Mouse (Mus musculus): Measurements from ENCODE around the gene Gfra1. TPM values are rescaled to one million over a fixed set of nuclear protein-coding genes. Genes with fewer than 3 reads are reported as not detected.

Gfra1 gene
- total RNA-seq, 2 experiments from 2014 or later, result 0.76 to 1.5 TPM

DNA sequence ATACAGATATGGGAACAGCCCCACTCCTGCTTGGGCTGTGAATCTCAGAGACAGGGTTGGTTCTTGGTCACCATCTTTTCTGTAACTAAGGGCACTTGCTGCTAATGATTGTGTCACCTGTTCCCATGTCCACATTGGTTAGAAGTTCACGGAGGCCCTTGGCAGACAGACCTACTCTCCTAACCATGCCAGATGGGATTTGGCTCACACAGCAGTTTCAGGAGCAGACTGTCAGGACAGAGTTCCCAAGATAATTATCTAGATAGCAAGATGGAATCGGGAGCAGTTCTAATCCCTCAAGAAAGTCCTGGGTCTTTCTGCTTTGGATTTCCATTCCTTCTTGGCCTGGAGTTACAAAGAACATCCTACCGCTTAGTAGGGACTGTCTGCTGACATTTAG is 199.2 kb downstream of the Gfra1 start:
- no peak for DNase-seq

DNA sequence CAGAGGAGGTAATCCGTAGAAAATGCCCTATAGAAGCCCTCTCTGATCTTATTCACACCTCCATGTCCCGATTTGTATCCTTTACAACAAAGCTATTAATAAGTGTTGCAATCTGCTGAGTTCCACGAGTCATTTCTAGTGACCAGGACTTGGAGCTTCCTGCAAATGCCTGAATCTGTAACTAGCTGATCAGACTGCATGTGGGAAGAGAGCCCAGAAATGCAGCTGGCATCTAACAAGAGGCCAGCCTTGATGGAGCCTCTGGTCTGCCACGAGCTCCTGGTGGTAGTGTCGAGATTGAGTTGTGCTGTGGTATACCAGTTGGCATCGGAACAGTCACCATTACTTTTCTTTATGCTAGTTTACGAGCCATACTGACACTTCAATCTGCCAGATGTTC is 200.3 kb downstream of the Gfra1 start:
- DNase-seq, result no peak

DNA sequence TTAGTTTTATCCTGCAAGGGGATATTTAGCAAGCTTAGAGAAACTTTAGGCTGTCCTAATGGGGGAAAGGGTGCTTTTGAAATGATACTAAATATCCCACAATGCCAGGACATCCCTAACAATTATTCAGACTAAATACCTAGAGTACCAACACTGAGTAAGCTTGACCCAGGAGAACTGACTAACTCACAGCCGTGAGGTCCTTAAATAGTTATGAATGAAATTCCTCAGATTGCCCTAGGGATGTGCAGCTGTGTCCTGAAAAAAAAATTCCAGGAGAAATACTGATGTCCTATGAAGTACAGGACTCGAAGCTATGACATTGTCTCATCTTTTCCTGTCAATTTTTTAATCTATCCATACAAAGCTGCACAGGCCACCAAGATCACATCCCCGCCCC is 201.5 kb downstream of the Gfra1 start:
- no peak for DNase-seq

DNA sequence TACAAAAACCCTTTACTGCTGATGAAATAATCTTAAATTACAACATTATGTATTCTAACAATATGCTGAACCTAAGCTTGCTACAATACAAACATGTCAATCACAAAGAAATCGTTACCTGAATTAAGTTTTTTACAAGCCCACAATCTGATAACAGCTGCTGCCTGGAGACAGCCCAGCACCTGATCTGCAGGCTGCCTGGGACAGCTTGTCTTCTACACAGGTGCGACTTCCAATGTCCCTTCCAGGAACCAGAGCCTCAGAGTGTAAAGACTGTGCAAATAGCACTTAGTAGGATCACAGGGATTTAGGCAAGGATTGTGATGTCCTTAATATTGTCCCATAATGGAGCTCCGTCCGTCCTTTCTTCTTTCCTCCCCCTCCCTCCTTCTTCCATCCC is 204.0 kb downstream of the Gfra1 start:
- DNase-seq, result no peak

DNA sequence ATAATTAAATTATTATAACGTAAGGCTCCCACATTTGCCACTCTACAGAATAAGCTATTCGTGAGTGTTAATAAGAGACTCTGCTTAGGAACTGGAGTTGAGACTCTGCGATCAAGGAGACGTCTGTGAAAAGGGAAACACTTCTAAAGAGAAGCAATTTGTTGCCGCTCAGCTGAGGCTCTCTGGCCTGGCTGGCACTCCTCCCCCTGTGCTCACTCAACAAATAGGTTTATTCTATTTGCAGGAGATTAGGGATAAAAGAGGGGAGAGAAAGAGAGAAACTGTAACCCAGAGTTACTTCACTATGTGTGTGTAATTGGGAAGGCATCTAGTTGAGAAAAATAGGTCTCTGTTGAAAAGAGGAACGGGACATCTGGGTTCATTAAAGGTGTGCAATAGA is 204.6 kb downstream of the Gfra1 start:
- DNase-seq, result no peak

DNA sequence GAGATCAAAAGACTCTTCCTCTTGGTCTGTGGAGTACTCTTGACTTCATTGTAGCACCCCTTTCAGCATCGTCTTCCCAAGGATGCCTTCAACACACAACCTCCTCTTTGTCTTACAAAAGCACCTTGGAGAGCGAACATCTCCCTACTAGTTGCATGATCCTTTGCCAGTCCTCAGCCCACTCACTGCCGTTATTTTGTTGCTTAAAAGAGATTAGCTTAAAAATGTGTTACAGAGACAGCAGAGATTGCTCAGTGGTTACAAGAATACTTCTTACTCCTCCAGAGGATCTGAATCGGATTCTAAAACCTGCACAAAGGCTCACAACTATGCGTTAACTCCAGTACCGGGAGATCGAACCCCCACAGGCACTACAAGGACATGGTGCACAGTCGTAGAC is 205.5 kb downstream of the Gfra1 start:
- DNase-seq, result no peak

DNA sequence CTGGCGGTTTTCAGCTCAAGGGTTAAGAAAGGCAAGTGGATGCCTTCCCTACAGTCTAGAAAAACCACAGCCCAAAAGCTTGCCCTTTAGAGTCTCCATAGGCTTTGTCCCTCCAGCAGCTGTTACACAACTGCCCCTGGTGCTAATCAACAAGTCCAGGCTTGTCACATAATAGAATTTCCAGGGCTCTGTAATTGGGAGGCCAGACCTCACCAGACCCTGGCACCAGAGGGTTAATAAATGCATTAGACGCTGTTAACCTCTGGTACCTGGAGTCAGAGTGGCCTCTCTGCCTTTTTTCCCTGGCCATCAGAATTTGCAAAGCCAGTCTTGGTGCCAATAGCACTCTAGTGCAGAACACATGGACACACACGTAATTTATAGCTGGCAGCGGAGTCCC is 211.6 kb downstream of the Gfra1 start:
- DNase-seq, result no peak

DNA sequence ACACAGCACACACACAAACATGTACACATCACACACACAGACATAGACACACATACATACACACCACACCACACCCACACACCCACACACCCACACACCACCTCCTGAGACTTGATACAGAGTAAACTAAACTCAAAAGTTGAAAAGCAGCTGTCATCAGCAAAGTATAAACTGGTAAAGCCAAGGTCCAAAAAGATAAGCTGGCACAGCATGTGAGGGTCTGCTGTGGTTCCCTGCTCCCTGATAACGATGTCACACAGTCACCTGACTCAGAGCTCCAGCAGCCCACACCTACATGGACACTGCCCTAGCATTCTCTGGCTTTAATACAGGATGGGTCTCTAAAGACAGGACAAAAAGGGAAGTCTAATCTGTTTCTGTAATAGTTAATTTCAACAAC is 212.1 kb downstream of the Gfra1 start:
- no peak for DNase-seq

DNA sequence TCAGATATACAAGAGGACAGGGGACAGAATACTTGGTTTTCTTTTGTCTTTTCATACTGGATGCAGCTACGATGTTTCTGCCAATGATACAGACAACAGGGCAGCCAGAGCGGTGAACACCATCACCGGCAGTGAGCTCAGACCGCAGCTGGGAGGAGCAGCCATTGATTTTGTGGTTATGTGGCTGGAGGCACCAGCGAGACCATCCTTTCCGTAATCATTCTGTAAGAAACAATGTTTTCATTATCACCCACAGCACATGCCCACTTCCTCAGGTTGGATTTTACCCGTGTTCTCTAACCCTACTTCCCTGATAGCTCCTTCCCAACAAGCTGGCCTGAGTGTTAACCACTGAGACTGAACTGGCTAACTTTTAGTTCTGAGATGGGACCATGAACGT is 217.4 kb downstream of the Gfra1 start:
- no peak for DNase-seq

DNA sequence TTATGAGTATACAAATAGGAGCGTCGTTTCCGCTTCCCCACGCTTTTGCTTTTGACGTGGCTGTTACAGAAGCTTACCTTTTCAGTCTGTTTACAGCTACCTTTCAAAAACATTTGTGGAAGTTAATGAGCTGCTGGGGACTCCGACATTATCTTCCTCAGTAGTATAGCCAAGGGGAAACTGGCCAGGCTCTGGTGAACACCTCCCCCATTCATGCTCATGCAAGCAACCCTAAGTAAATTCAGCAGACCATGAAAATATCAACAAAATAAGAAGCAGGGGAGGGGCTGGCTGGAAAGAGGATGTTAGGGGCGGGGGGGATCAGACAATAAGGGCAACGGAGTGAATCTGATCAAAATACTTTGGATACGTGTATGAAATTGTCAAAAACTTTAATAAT is 228.0 kb downstream of the Gfra1 start:
- no peak for DNase-seq

DNA sequence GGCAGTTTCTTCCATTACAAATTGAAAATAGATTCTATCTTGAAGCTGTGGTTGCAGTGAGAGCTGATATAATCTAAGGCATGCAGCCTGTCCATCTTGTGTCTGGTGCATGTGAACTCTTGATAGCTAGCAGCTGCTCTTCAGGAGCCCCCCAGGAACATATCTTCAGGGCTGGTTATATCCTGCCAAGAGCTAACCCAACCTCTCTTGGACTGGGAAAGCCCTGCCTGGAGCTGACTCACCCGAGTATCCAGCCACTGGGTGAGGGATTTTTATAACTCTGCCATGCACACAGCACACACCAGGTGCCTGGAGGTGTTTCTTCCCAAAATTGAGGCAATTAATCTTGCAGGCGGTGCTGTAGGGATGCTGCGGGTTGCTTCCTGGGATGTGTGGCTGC is 228.8 kb downstream of the Gfra1 start:
- no peak for DNase-seq

DNA sequence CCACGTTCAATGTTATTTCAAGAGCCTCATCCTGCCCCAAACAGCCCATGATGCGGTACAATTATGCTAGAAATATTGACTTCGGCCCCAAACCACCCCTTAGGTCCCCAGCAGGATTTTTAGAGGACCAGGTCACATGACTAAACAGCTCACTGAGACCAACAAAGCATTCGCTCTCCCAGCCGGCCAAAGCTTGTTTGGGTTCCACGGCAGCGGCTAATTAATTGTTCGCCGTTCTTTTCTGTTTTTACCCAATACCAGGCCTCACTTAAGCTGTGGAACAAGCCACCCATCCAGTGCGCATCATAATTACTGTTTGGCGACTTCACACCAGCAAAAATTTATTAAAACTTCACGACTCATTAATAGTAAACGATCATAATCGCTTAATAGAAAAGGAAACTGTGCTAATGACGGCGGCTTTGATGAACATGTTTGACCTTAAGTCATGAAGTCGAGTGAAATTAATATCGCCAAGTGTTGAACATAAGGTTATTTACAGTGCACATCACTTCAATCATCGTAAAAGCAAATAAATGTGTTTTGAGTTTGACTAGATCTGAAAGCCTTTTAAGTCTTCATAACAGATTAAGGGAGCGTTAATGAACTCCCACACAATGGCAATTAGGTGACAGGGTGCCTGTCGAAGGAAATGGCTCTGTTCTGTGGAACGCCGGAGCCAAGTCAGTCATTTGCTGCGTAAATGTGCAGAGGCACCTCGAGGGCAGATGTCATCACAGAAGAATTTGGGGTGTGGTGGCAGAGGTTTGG is 235.5 kb downstream of the Gfra1 start:
- no peak for DNase-seq

DNA sequence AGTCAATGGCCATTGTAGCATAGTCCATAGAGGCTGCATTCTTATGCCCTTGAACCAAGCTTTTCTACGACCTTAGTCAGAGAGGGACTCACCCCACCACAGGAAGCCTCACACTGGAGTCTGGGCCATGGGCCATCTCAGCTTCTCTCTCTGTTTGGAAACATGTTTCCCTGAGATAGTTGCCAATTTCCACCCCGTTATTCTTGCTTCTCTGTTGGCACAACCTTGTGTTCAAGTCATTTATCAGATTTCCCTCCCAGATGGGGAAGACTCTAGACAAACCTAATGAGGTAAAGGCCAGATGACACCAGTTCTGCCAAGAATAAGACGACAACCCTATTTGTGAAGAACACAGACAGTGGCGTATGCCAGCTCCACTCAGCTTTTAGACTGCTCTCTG is 238.1 kb downstream of the Gfra1 start:
- DNase-seq, result no peak

DNA sequence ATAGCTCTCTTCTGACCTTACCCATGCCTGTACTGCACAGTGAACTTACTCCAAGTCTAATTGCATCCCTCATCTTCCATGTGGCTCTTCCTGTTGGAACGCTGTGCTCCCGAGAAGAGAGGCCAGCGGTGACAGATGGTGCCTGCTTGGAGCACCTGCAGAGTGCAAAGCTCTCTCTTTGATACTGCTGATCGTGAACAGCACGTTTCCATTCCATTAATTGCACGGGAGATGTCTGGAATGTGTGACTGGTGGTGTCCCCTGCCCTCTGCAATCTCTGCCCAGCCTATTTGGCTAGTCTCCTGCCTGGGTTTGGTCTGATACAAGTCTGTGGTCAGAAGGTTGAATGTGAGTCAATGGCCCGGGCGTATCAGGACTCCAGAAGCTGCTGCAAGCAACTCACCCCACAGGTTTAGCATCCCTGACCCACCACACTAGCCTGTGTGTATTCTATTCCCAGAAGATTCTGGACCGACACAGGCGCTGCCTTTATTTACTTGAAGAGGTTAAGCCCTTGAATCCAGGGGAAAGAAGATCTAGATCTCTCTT is 249.1 kb downstream of the Gfra1 start:
- DNase-seq, result no peak

DNA sequence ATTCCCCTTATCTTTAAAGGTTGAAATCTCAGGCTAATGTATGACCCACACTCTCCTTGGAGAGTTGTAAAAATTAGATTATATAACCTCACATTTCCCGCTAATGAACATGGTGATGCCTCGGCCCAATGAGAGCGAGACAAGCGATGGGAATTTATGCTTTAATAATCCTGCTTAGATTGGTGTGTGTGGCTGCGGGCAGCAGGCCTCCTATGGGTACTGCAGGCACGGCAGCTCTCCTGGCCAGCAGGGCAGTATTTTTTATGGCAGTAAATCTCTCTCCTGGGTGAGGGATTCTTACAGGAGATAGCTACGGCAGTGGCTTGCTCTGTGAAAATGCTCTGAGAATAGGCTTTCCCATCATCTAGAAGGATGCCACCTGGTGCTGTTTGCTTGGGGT is 250.2 kb downstream of the Gfra1 start:
- DNase-seq, result no peak

DNA sequence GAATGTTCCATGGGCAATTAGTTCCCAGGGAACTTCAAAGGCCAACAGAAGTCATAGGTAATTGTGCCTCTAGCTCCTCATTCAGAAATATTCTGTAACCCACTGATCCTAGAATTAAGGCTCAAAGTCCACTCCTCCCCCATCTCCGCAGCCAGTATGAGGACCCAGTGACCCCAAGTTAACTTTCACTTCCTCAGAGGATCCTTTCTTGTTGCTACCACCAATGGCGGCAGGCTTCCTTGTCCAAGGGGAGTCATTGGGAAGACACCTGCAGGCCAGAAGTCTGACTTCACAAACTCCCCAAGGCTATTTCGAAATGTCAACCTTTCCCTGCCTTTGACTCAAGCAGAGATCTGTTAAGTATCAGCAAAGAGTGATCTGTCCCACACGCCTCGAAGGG is 253.1 kb downstream of the Gfra1 start:
- no peak for DNase-seq

DNA sequence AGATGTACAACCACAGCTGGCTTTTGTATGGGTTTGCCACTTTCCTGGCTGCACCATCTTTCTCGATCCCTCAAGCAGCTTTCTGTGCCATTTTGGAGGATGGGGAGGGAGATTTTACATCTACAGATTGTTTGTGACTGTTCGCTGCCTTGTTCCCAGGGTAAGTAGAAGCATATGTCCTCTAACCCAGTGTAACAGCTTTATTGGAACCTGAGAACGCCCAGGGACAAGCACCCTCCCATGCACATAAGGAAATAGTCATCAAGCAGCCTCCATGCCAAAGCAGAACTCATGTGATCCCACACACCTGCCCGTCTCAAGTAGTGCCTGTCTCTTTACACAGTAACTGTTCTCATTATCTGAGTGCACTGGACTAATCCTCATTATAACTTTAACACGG is 256.0 kb downstream of the Gfra1 start:
- DNase-seq, result no peak

DNA sequence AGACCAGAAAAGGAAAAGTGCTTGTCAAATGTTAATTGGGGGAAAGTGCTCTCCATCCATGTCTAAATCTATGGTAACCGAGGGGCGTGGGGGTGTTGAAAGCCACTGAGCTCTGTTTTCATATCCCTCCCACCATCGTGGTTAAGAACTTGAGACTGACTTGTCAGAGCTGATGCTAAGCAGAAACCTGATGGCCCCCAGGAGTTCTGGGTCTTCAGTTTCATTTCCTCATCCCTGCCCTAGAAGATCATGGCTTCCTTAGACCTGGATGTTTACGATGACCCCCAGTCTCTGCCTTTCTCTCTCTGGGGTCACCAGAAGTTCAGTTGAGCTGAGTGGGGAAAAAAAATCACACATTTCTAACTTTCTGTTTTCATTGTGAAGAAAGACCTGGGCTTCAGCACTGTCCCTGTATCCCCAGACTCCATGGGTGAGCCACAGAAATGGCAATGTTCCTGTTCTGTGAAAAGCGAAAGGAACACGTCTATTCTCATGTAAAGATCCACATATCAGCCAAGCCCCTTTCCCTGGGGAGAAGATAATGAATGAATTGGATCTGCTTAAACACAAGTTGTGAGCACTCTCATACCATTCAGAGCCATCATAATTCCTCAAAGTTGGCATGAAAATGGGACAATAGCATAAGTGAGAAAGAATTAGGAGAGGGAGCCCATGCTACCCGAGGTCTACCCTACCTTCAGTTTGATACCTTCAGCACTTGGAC is 261.8 kb downstream of the Gfra1 start:
- no peak for DNase-seq

DNA sequence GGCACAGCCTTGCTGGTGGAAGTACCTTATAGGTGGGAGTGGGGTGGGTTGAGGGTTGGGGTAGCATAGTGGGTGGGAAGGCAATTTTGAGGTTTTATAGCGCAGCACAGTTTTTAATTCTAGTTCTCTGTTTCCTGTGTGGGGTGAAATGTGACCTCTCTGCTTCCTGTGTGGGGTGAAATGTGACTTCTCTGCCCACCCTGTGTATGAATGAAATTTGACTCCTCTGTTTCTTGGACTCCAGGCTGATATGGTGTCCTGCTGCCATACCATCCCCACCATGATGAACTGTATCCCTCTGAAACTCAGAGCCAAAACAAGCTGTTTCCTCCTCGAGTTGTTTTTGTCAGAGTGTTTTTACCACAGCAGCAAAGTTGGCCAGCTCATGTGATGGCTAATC is 264.8 kb downstream of the Gfra1 start:
- DNase-seq, result no peak

DNA sequence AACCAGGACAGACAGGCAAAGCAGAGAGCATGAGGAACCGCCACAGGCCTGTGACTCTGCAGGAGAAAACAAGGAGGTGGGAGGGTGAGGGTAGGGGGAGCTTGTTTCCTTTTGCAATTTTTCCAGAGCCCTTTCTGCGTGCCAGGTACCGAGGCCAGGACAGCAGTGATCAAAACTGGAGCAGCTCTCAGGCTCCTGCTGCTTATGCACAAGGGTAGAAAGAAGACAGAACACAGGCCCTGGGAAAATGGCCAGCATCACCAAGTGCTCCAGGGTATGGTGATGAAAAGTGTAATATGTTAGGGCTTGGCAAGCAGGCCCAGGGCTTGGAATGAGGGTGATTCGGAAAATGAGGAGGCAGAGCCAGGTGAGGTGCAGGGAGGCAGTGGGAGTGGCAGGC is 269.2 kb downstream of the Gfra1 start:
- no peak for DNase-seq
